Mouse (Mus musculus) ES-E14 (cell line): Measurements from ENCODE around the gene Pard3b. TPM values are rescaled to one million over a fixed set of nuclear protein-coding genes. Genes with fewer than 3 reads are reported as not detected.

Experiments used
- DNase-seq: peaks from one replicate; pipeline ENCODE4 v3.0.0-alpha.2; 2013; ENCODE audit warnings: low read depth, low spot score
- H3K27ac ChIP-seq: 2 replicates; pipeline ENCODE4 v1.5.1; 2012; ENCODE audit warnings: low read depth, mild to moderate bottlenecking, low read length, moderate library complexity, mixed read lengths; ENCODE audit not compliant: poor library complexity, insufficient read depth, severe bottlenecking
- H3K36me3 ChIP-seq: 2 replicates; pipeline ENCODE4 v1.6.1; 2012; ENCODE audit warnings: mild to moderate bottlenecking, low read length, moderate library complexity, mixed read lengths; ENCODE audit not compliant: control insufficient read depth, poor library complexity, insufficient read depth, severe bottlenecking
- H3K4me1 ChIP-seq, 2 experiments: fragments of 150-350 bp in 1 of 2; sonication (generic) in 1 of 2; 2 replicates each; pipeline ENCODE4 v1.6.1; 2012; ENCODE audit warnings: low read length in 2 of 2, mild to moderate bottlenecking in 1 of 2, mixed read lengths in 1 of 2; ENCODE audit not compliant: control insufficient read depth in 2 of 2, insufficient read depth in 2 of 2, poor library complexity in 1 of 2
- H3K4me3 ChIP-seq, 2 experiments: fragments of 150-350 bp in 1 of 2; sonication (generic) in 1 of 2; 2 replicates each; pipeline ENCODE4 v1.5.1; 2012; ENCODE audit warnings: low read length in 2 of 2, low read depth in 1 of 2, mild to moderate bottlenecking in 1 of 2, mixed read lengths in 1 of 2; ENCODE audit not compliant: insufficient read depth in 1 of 2, poor library complexity in 1 of 2, severe bottlenecking in 1 of 2
- H3K9ac ChIP-seq: 2 replicates; pipeline ENCODE4 v1.6.1; 2012; ENCODE audit warnings: low read depth, mild to moderate bottlenecking, low read length, mixed read lengths; ENCODE audit not compliant: poor library complexity, insufficient read depth, severe bottlenecking
- H3K9me3 ChIP-seq: fragments of 150-350 bp; sonication (generic); 2 replicates; pipeline ENCODE4 v1.6.1; 2012; ENCODE audit warnings: low read depth, mild to moderate bottlenecking, low read length; ENCODE audit not compliant: control insufficient read depth, insufficient read depth
- CHD2 ChIP-seq: IDR thresholded peaks from 2 replicates; pipeline ENCODE4 v1.6.1; 2014; ENCODE audit warnings: mild to moderate bottlenecking, low read depth, low read length, inconsistent platforms
- HCFC1 ChIP-seq: IDR thresholded peaks from 2 replicates; pipeline ENCODE4 v1.6.1; 2012; ENCODE audit warnings: low read length, inconsistent platforms, borderline replicate concordance; ENCODE audit not compliant: insufficient read depth
- MAFK ChIP-seq: IDR thresholded peaks from 2 replicates; pipeline ENCODE4 v1.6.1; 2014; ENCODE audit warnings: mild to moderate bottlenecking, low read depth, low read length, inconsistent platforms; ENCODE audit not compliant: insufficient read depth
- ZC3H11A ChIP-seq: IDR thresholded peaks from 2 replicates; pipeline ENCODE4 v1.6.1; 2012; ENCODE audit warnings: low read depth, mild to moderate bottlenecking, inconsistent platforms, low read length, borderline replicate concordance
- ZNF384 ChIP-seq: IDR thresholded peaks from 2 replicates; pipeline ENCODE4 v1.6.1; 2012; ENCODE audit warnings: low read depth, low read length, inconsistent platforms
- in situ Hi-C, 2 experiments: fragments of 600-800 bp; cut with MboI; formaldehyde crosslinking; loops; one replicate each; pipeline ENCODE4 v1.15.1; 2025; ENCODE audit warnings: low sequenced_read_pairs in 2 of 2, inconsistent platforms in 1 of 2; ENCODE audit not compliant: unreplicated experiment in 2 of 2
- total RNA-seq: library from RNA; depleted of rRNA; stranded (reverse); fragments of 300-350 nt; gene quantifications from 2 replicates; pipeline ENCODE4 v1.2.3, GENCODE M21; 2012

Gene Pard3b
- total RNA-seq, 1 experiment, result 0.49 TPM

GRCm38 (mm10) chr1:62325237-62325636 is 686.6 kb downstream of the Pard3b start:
- Histone ChIP-seq H3K9me3 (no peaks in the 10 kb centered on the region), H3K9ac (no peak overlapping the region), H3K4me3 (no peak overlapping the region), H3K4me1 (no peaks in the 10 kb centered on the region), H3K27ac (no peak overlapping the region), H3K36me3 (no peaks in the 10 kb centered on the region)
- in situ Hi-C loops, result no loop called here
- TF ChIP-seq ZC3H11A (no peak), MAFK (no peak), HCFC1 (no peak), CHD2 (no peak)
- DNase-seq, result no peak

- H3K4me1 ChIP-seq, result no peaks in the 10 kb centered on the region
- TF ChIP-seq ZNF384 (no peak), ZC3H11A (no peak), HCFC1 (no peak), CHD2 (no peak), MAFK (no peak)
- no peak overlapping the region for H3K9ac ChIP-seq
- no peak for DNase-seq
- no peak overlapping the region for H3K4me3 ChIP-seq
- in situ Hi-C loops, result no loop called here
- H3K9me3 ChIP-seq, result no peaks in the 10 kb centered on the region
- H3K27ac ChIP-seq, result no peak overlapping the region
- H3K36me3 ChIP-seq, result no peaks in the 10 kb centered on the region
Observed at GRCm38 (mm10) chr1:62327743-62328142, 689.1 kb downstream of the Pard3b start.

GRCm38 (mm10) chr1:62328808-62329207 is 690.2 kb downstream of the Pard3b start:
- TF ChIP-seq HCFC1, result no peak
- no peak for TF ChIP-seq MAFK
- TF ChIP-seq ZNF384, result no peak
- no peak for TF ChIP-seq ZC3H11A
- TF ChIP-seq CHD2, result no peak
- in situ Hi-C loops, result no loop called here

GRCm38 (mm10) chr1:62333016-62333415 is 694.4 kb downstream of the Pard3b start:
- DNase-seq, result no peak
- Histone ChIP-seq H3K9me3 (no peaks in the 10 kb centered on the region), H3K36me3 (no peaks in the 10 kb centered on the region), H3K27ac (no peak overlapping the region), H3K9ac (no peak overlapping the region), H3K4me3 (no peak overlapping the region), H3K4me1 (no peaks in the 10 kb centered on the region)
- in situ Hi-C loops, result no loop called here
- TF ChIP-seq HCFC1, result no peak
- TF ChIP-seq MAFK, result no peak
- no peak for TF ChIP-seq CHD2
- no peak for TF ChIP-seq ZC3H11A
- TF ChIP-seq ZNF384, result no peak

More at GRCm38 (mm10) chr1:62328808-62329207, 690.2 kb downstream of the Pard3b start:
- DNase-seq, result no peak
- Histone ChIP-seq H3K36me3 (no peaks in the 10 kb centered on the region), H3K9me3 (no peaks in the 10 kb centered on the region), H3K27ac (no peak overlapping the region), H3K9ac (no peak overlapping the region), H3K4me1 (no peaks in the 10 kb centered on the region), H3K4me3 (no peak overlapping the region)

GRCm38 (mm10) chr1:62334196-62334595 is 695.6 kb downstream of the Pard3b start:
- DNase-seq, result no peak
- in situ Hi-C loops, result no loop called here
- Histone ChIP-seq H3K9ac (no peak overlapping the region), H3K27ac (no peak overlapping the region), H3K36me3 (no peaks in the 10 kb centered on the region), H3K9me3 (no peaks in the 10 kb centered on the region), H3K4me3 (no peak overlapping the region), H3K4me1 (no peaks in the 10 kb centered on the region)
- TF ChIP-seq HCFC1 (no peak), ZC3H11A (no peak), MAFK (no peak), ZNF384 (no peak), CHD2 (no peak)
